In the genomic region with DNA sequence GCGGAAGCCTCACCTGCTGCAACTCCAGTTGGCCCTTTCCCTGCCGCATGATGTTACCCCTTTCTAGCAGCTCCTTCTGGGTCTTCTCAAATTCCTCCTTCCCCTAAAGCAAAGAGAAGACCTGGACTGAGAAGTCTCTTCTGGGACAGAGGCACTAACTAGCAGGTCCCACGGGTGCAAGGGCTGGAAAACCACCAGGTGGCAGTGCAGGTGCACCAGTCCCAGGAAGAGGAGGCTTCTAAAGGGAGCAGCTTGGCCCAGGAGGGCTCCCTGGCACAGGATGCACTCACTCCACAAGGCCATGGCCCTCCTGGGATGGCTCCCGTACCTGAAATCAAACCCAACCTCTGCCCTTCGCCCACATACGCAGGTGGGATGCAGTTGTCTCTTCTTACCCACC, we compare ENCODE assay signal across 9 mouse cellular contexts. TPM values are rescaled to one million over a fixed set of nuclear protein-coding genes. Genes with fewer than 3 reads are reported as not detected.
DNase-seq lines count a peak whose midpoint lies in the region; ATAC-seq and TF ChIP-seq lines count a peak whose summit lies in the region.
"Had no signal": no experiment of that assay in that cellular context is flagged by ENCODE, and none has a peak within 500 bp of the region (broad histone marks: within the 10 kb centered on the region; RNA-seq: fewer than 3 reads in every experiment).

No protein-coding gene starts in this region.

- peaks cover 8% of the 10 kb centered on the region for H3K4me1 ChIP-seq in lung, adult 2 months (ENCODE audit: control insufficient read depth, insufficient read depth, low read length)

- WGBS in lung, adult 2 months, result 73% methylated on average over 6 of the region's 6 CpGs

- ATAC-seq in frontal cortex, adult (ENCODE audit: low TSS enrichment), result 0 out of 2 replicates have a peak, but pooled peaks have one; percentile 28
- peak; percentile 62; the same call in 1 of the 2 replicates for ATAC-seq in common myeloid progenitor, adult 5-6 weeks (replicated peaks; ENCODE audit: low read depth, poor library complexity, severe bottlenecking)
- peak; percentile 73 for ATAC-seq in inflammation-experienced regulatory T-cells, adult 6 months

- no peak for DNase-seq in frontal cortex, postnatal 25 days (ENCODE audit: low spot score in 2 of 2)
- peak; percentile 78 for DNase-seq in 3T3-L1 (ENCODE audit: low read depth, low spot score)
- peak; percentile 81 for DNase-seq in ZHBTc4 (ENCODE audit: low read depth, low spot score)
- peak; percentile 63 for DNase-seq in lung, adult 2 months
- peak; percentile 84 for DNase-seq in testis, postnatal 10 days (ENCODE audit: low spot score)

- H3K4me3 ChIP-seq in lung, adult 2 months (replicated peaks; ENCODE audit: extremely low read depth, low read depth, low read length), result no peak overlapping the region

- no peak for TF ChIP-seq POLR2A in lung, adult 2 months (IDR thresholded peaks at IDR 0.05; ENCODE audit: borderline replicate concordance, extremely low read depth, low read depth, low read length)

- TF ChIP-seq CTCF in lung, adult 2 months (IDR thresholded peaks at IDR 0.05; ENCODE audit: insufficient read depth, low read length), result peak; percentile 85

RNA-seq across cellular contexts. Expression of gene Ctrb1, which starts 21.8 kb away (rescaled TPM):
- not detected in 2 replicates for total RNA-seq in common myeloid progenitor, adult 5-6 weeks (2017)
- not detected for polyA plus RNA-seq in inflammation-experienced regulatory T-cells, adult 6 months (2017; shearing (Covaris generic))
- 1.5 and 59.1 TPM in 2 replicates for polyA plus RNA-seq in lung, adult 2 months (2012; rRNA removed)
- total RNA-seq: layer of hippocampus, postnatal 14 days had no signal

RNA-seq across cellular contexts. Expression of gene Bcar1, which starts 31.0 kb away (rescaled TPM):
- total RNA-seq in common myeloid progenitor, adult 5-6 weeks (2017), result not detected in 2 replicates
- polyA plus RNA-seq in inflammation-experienced regulatory T-cells, adult 6 months (2017; shearing (Covaris generic)), result under 1 TPM in 2 of 3 experiments, not detected in 1; 0.17 to 0.25 TPM
- 81.4 and 87.7 TPM in 2 replicates for polyA plus RNA-seq in lung, adult 2 months (2012; rRNA removed)

Comparison
In these comparisons a context has a peak if more than half of its experiments do, and no peak if none do; other contexts are left out.
1. DNase-seq: peak in 3T3-L1 (single experiment), ZHBTc4 (single experiment), lung, adult 2 months (single experiment) and testis, postnatal 10 days (single experiment); none in frontal cortex, postnatal 25 days (0 of 2).
2. RNA of gene Bcar1, which starts 31.0 kb away (polyA plus RNA-seq): 81.4 to 87.7 TPM in lung, adult 2 months; 0.17 to 0.25 TPM in inflammation-experienced regulatory T-cells, adult 6 months; every median in the first group is over 10 times any median in the second.
3. Peak in every context shown above with its lines, with median percentiles within 50 percentile points of each other: ATAC-seq.